Mouse (Mus musculus): ENCODE data around the gene Frmd8. TPM values are rescaled to one million over a fixed set of nuclear protein-coding genes. Genes with fewer than 3 reads are reported as not detected.

The Frmd8 gene
- 10 to 100 TPM; 12.1 to 19.9 (median 13.7) TPM for total RNA-seq (2022)

- peak; percentile 85 to 92 for DNase-seq (ENCODE audit: low spot score in 2 of 2)
Observed at GRCm38 (mm10) chr19:5874969-5875480, at the start of gene Frmd8. TSS of gene Frmd8 (minus strand) at chr19:5875274.

- peak; percentile 78 to 89 for DNase-seq (ENCODE audit: low spot score in 2 of 2)
Observed at GRCm38 (mm10) chr19:5924713-5925093, 49.6 kb upstream of the Frmd8 start, which contains the start of gene Cdc42ep2. TSS of gene Cdc42ep2 (minus strand) at chr19:5924816.

GRCm38 (mm10) chr19:5923990-5924712 lies 49.1 kb upstream of the Frmd8 start:
- peak; percentile 71 to 87 for DNase-seq (ENCODE audit: low spot score in 2 of 2)

DNA sequence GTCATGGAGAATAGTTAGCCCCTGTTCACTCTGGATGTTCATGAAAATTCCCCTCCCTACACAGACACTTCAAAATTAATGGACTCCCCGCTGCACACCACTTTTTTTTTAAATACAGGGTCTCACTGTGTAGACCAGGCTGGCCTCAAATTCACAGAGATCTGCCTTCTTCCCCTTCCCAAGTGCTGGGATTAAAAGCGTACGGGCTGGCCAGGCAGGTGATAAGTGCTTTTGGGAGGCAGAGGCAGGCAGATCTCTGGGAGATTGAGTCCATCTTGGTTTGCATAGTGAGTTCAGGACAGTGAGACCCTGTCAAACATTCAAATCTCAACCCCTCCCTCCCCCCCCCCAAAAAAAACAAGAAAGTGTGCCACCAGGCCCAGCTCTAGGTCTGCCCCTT lies 47.9 kb upstream of the Frmd8 start:
- DNase-seq (ENCODE audit: low spot score in 2 of 2): no peak

- no peak for DNase-seq (ENCODE audit: low spot score in 2 of 2)
Observed at GRCm38 (mm10) chr19:5922119-5922942, 47.3 kb upstream of the Frmd8 start.

- DNase-seq (ENCODE audit: low spot score in 2 of 2): no peak
Observed at GRCm38 (mm10) chr19:5921715-5922114, 46.6 kb upstream of the Frmd8 start.

DNA sequence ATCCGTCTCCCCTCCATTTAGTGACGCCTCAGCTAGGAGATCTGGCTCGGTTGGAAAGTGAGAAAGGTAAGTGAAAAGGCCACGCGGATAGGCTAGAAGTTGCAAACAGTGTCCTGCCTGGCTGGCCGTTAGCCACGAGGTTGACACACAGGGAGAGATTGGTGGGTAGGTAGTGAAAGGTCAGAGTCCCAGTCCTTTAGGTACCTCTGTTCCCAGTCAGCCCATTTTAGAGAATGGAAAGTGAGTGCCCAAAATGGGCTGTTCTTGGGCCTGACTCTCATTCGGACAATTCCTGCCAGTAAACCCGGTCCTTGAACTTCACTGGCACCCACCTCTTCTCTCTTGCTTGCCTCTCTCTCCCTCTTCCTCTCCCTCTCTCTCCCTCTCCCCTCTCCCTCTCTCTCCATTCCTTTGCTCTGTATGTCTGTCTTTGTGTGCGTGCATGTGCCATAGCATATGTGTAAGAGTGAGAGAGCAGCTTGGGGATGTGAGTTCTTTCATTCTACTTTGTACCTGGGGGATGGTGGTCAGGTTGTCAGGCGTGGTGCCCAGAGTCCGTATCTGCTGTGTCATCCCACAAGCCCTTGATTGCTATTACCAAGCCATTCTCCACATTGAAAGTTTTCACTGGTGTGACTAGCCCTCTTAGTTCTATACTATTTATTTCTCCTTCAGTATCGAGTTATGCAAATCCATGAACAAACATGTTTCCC lies 38.1 kb upstream of the Frmd8 start, which contains the start of gene Dpf2:
Dpf2 (minus strand) TSS at position 4 of the 713 bp plus-strand sequence.
- no peak for DNase-seq (ENCODE audit: low spot score in 2 of 2)

DNA sequence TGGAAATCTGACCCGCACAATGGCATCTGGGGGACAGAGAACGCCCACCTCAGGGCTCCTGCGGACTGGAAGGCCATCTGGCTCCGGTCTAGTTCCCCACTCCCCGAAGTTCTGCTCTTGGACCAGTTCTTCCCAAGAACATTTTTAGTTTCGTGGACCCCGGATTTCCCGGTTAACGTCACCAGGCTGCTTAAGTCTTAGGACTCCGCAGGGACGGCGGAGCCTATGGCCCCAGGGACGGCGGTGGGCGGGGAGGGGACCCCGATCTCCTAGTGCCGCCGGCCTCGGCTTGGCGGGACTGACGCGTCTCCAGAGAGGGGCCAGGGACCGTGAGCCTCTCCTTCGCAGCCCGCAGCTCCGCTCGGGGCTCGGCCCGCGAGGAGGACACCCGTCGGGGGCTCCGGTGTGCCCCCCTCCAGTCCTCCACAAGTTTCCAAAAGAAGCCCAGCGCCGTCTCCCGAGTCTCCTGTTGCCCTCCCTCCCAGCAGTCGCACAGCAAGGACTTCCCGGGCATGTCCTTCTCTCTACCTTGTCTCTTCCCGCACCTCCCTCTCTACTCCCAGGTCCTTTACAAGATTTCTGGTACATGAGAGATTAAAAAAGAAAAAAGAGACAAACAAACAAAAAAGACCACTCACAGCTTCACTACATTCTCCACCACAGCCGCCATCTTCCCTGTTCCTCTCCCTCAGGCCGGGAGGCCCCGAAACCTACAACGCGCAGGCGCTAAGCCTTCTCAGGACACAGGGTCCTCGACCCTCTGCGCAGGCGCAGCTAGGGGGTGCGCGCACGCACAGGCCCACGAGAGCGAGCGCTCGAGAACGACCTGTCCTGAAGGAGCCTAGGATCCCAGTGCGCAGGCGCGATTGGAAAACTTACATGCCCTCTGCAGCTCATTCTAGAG lies 37.3 kb upstream of the Frmd8 start:
- peak; percentile 95 to 98 for DNase-seq (ENCODE audit: low spot score in 2 of 2)

DNA sequence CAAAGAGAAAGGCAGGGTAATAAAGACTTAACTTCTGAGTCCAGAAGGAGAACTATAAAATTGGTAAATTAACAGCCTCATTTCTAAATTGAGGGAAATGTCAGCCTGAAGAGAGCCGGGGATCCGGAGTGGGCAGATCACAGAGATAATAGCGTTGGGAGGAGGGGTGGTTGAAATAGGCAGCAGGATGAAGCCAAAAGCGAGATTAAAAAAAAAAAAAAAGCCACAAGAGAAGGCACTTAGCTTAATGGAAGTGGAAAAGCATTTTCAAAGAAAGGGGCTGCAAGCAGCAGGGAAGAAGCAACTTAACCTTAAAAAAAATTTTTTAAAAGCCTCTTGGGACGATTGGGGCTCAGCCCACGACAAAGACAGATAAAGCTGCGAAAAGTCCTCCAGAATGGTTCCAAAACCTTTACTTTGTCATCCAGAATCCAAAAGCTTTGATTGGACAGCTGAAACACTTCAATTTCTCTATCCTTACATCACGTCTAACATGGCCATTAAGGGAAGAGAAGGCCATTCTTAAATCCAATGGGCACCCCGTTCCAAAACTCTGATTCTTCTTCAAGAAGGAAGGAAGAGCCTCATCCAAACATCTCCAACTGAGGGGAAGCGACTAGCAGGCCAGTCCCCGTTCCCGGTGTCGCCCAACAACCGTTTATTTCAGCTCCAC lies 36.5 kb upstream of the Frmd8 start:
- DNase-seq (ENCODE audit: low spot score in 2 of 2): no peak

DNA sequence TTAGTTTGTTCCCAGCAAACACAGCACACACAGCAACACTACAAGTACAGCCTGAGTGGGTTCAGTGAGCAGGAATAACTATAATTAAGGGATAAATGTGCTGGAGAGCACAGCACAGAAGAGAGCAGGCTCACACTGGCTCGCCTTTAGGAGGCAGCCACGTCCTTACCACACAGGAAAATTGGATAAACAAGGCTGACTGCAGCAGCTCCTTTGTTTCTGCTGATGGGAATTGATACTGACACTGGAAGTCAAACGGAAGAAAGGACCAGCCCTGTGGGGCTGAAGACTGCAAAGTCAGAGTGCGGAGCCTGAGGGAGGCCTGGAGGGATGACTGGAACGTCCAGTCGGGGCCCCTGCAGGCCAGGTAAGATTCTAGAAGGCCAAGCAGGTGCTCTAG lies 35.1 kb upstream of the Frmd8 start:
- DNase-seq (ENCODE audit: low spot score in 2 of 2): no peak

- no peak for DNase-seq (ENCODE audit: low spot score in 2 of 2)
Observed at GRCm38 (mm10) chr19:5907275-5907674, 32.2 kb upstream of the Frmd8 start.

DNA sequence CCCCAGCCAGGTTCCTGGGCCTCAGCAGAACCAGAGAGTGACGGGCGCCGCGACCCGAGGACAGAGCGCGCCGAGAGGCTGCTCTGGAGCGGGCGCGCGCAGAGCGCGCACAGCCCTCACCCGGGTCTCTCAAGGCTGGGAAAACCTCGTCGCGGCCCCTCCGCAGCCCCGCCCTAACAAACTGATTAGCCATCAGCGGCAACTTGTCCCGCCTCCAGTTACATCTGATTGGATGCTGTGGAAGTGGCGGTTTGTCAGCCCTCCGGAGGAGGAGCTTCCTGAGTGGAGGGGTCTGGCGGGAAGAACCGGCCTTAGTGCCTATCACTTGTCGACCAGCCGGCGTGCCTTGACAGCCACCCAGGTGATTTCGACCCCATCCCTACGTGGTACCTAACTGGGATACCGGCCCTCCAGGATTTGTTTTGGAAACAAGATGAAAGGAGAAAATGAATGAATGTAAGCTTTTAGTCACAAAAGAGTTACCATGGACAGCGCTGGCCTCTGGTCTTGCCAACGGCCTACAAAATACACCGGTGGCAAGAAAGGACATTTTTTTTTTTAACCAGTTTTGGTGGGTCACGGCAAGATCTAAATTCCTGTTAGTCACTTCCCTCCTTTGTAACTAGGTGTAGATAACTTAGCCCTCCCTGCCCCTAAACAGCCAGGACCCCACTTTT lies 19.1 kb upstream of the Frmd8 start, which contains the start of gene Tigd3:
Tigd3 (minus strand) TSS at position 148 of the 677 bp plus-strand sequence.
- DNase-seq (ENCODE audit: low spot score in 2 of 2): peak; percentile 90 to 93

- no peak for DNase-seq (ENCODE audit: low spot score in 2 of 2)
Observed at GRCm38 (mm10) chr19:5893282-5894001, 18.4 kb upstream of the Frmd8 start.

DNA sequence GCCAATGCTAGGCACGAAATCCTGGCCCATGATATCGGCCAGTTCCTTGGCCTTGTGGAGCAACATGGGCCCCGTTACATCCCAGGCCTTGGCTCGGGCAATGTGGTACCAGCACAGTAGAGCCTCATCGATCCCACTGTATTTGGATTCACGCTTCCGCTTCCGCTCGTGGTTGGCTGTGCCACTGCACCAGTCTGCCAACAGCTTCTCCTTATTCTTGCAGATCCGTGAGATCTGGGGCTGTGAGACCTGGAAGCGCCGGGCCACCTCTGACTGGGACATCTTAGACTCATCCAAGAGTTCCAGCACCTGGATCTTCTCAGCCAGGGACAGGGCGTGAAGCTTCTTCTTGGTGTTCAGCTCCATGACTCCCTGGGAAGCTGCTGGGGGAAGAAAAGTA lies 17.7 kb upstream of the Frmd8 start:
- no peak for DNase-seq (ENCODE audit: low spot score in 2 of 2)

DNA sequence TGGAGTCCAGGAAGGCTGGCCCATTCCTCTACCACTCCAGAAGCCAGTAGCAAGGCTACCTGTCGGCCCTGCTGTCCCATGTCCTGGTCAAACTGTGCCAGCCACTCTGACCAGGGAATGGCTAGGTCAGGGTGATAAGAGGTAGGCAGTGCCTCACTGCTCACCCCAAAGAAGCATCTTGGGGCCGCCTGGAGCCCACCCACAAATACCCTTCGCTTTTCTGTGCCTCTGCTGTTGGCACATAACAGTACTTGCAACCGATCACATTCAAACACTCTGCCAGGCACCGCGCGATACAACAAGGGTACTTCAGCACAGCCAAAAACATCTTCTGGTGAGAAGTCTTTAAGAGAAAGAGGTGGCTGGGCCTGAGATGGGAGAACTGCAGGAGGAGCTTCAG lies 17.2 kb upstream of the Frmd8 start:
- DNase-seq (ENCODE audit: low spot score in 2 of 2): no peak

- no peak for DNase-seq (ENCODE audit: low spot score in 2 of 2)
Observed at GRCm38 (mm10) chr19:5891521-5892258, 16.6 kb upstream of the Frmd8 start.

- no peak for DNase-seq (ENCODE audit: low spot score in 2 of 2)
Observed at GRCm38 (mm10) chr19:5889211-5889610, 14.1 kb upstream of the Frmd8 start.

DNA sequence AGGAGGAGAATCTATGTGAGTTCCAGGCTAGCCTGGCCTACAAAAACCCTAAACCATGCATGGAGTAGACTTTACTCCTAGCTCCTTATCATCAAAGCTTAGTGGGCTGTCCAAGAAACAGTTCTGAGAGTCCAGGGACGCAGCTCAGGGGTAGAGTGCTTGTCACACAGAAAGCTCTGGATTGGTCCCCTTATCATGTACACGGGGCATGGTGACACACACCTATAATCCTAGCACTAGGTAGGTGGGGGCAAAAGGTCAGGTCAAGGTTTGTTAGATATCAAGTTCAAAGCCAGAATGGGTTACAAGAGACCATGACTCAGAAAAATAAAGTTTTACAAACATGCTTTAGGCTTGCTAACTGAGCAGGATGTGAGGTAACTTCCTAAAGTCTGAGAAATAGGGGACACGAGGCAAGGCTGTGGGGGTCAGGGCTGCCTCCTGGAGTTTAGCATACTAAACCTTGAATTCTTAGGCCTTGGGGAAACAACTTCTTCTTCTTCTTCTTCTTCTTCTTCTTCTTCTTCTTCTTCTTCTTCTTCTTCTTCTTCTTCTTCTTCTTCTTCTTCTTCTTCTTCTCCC lies 12.3 kb upstream of the Frmd8 start:
- no peak for DNase-seq (ENCODE audit: low spot score in 2 of 2)
